Mouse (Mus musculus) lung, adult 2 months (tissue): ENCODE measurements around the gene Pcdh7.

Experiments
- CTCF ChIP-seq: fragments of 200-500 bp; IDR thresholded peaks from 2 replicates; pipeline ENCODE4 v1.5.1; 2011; ENCODE audit warnings: mild to moderate bottlenecking, low read length, control low read depth; ENCODE audit not compliant: insufficient read depth
- POLR2A ChIP-seq: fragments of 200-500 bp; IDR thresholded peaks from 2 replicates; pipeline ENCODE4 v1.6.1; 2011; ENCODE audit warnings: low read depth, mild to moderate bottlenecking, control low read depth, low read length, borderline replicate concordance; ENCODE audit errors: extremely low read depth

- TF ChIP-seq CTCF: no peak
- TF ChIP-seq POLR2A: no peak
Measured at GRCm38 (mm10) chr5:57770364-57770763, 52.6 kb downstream of the Pcdh7 start.
